32 mouse cellular contexts compared by ENCODE assay signal in the genomic region with DNA sequence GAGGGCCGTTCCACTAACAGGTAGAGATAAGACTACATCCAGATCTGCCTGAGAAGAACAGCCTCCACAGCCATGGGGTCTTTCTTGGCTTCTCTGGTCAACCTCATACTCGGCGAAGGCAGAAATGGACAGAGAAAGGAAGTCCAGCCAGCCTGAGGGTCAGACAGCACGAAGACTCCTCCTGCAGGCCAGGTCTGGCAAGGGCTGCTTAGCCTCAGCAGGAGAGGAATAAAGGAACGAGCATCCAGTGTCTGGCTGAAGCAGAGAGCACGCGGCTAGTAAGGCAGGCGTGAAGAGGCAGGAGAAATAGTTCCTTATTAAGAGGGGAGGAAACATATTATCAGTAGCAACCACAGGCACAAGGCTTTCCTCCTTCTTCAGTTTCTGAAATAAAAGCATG. TPM values are rescaled to one million over a fixed set of nuclear protein-coding genes. Genes with fewer than 3 reads are reported as not detected.
DNase-seq lines count a peak whose midpoint lies in the region; ATAC-seq and TF ChIP-seq lines count a peak whose summit lies in the region.
"Had no signal": no experiment of that assay in that cellular context is flagged by ENCODE, and none has a peak within 500 bp of the region (broad histone marks: within the 10 kb centered on the region; RNA-seq: fewer than 3 reads in every experiment).

No protein-coding gene starts in this region.

- no peaks in the 10 kb centered on the region for H3K4me1 ChIP-seq in hindbrain, postnatal 0 days (ENCODE audit: insufficient read depth, low read length)
- H3K4me1 ChIP-seq in hindbrain, embryonic 12.5 days: peaks cover 8% of the 10 kb centered on the region
- H3K4me1 ChIP-seq in CH12.LX (ENCODE audit: control insufficient read depth in 1 of 2, insufficient read depth in 2 of 2): peaks cover 3 to 18% of the 10 kb centered on the region in 2 experiments; a peak in 3 of 4 replicates
- H3K4me1 ChIP-seq: embryonic facial prominence, embryonic 12.5 days had no signal

- WGBS in hindbrain, postnatal 0 days: 68% methylated on average over 8 of the region's 8 CpGs
- 75% methylated on average over 8 of the region's 8 CpGs for WGBS in hindbrain, embryonic 12.5 days

- peak; percentile 27; the same call in 1 of the 2 replicates for TF ChIP-seq CTCF in hindbrain, postnatal 0 days (IDR thresholded peaks at IDR 0.05; ENCODE audit: low read depth)
- 0 out of 2 replicates have a peak, but pooled peaks have one; percentile 5 for TF ChIP-seq CTCF in layer of hippocampus, adult 2 months (conservative IDR thresholded peaks at IDR 0.05)
- TF ChIP-seq CTCF in CH12.LX (conservative IDR thresholded peaks at IDR 0.05 in 1 of 2, IDR thresholded peaks at IDR 0.05 in 1 of 2; ENCODE audit: low read depth in 2 of 2, low read length in 2 of 2): peak in 1 of 2 experiments; percentile 31; a peak in 2 of 4 replicates

- no peaks in the 10 kb centered on the region; the same call in 1 of the 2 replicates for H3K79me2 ChIP-seq in CH12.LX (replicated peaks; ENCODE audit: control insufficient read depth, extremely low read depth, insufficient read depth, poor library complexity, severe bottlenecking)

- ATAC-seq in hindbrain, postnatal 0 days: no peak
- ATAC-seq in hindbrain, embryonic 12.5 days (ENCODE audit: low FRiP score): no peak
- ATAC-seq: forebrain, embryonic 14.5 days; forebrain, postnatal 0 days had no signal

- H3K4me2 ChIP-seq in hindbrain, postnatal 0 days (ENCODE audit: low read depth, low read length): no peak overlapping the region
- no peak overlapping the region for H3K4me2 ChIP-seq in hindbrain, embryonic 12.5 days (replicated peaks)
- H3K4me2 ChIP-seq in CH12.LX (ENCODE audit: insufficient read depth, low read depth, poor library complexity, severe bottlenecking): no peak overlapping the region
- H3K4me2 ChIP-seq: embryonic facial prominence, embryonic 12.5 days; embryonic facial prominence, embryonic 15.5 days; heart, embryonic 11.5 days; hindbrain, embryonic 14.5 days had no signal

- H3K9ac ChIP-seq in hindbrain, postnatal 0 days (replicated peaks; ENCODE audit: low read length): no peak overlapping the region
- no peak overlapping the region for H3K9ac ChIP-seq in hindbrain, embryonic 12.5 days
- H3K9ac ChIP-seq in CH12.LX (ENCODE audit: insufficient read depth, low read depth): no peak overlapping the region
- H3K9ac ChIP-seq: embryonic facial prominence, embryonic 12.5 days; embryonic facial prominence, embryonic 15.5 days; forebrain, postnatal 0 days; hindbrain, embryonic 14.5 days had no signal

- H3K9me3 ChIP-seq in hindbrain, postnatal 0 days (ENCODE audit: low read length): no peaks in the 10 kb centered on the region
- H3K9me3 ChIP-seq in hindbrain, embryonic 12.5 days (replicated peaks): no peaks in the 10 kb centered on the region
- no peaks in the 10 kb centered on the region for H3K9me3 ChIP-seq in CH12.LX (replicated peaks; ENCODE audit: low read length)
- H3K9me3 ChIP-seq: embryonic facial prominence, embryonic 12.5 days; embryonic facial prominence, embryonic 15.5 days had no signal

- TF ChIP-seq RAD21 in CH12.LX (IDR thresholded peaks at IDR 0.05; ENCODE audit: low read depth, low read length): peak; percentile 16

- no peak overlapping the region for H3K4me3 ChIP-seq in hindbrain, postnatal 0 days (ENCODE audit: low read length)
- H3K4me3 ChIP-seq in hindbrain, embryonic 12.5 days: no peak overlapping the region
- no peak overlapping the region for H3K4me3 ChIP-seq in layer of hippocampus, adult 2 months
- no peak overlapping the region for H3K4me3 ChIP-seq in CH12.LX (replicated peaks in 1 of 3; ENCODE audit: low read depth in 2 of 3, low read length in 2 of 3, poor library complexity in 1 of 3)
- H3K4me3 ChIP-seq: embryonic facial prominence, embryonic 12.5 days; embryonic facial prominence, embryonic 15.5 days; gastrocnemius, adult 2 months had no signal

- in situ Hi-C loops in CH12.LX (cut with MboI; ENCODE audit: low pct_ligation_motif_present, low pct_unique_long_range_greater_than_20kb, low sequenced_read_pairs): no loop called here

- DNase-seq in cerebellum, postnatal 10 days: peak; percentile 61 to 71
- DNase-seq in cerebellum, adult 9-10 months: no peak
- DNase-seq in hindbrain, postnatal 0 days (ENCODE audit: low spot score): no peak
- no peak for DNase-seq in layer of hippocampus, adult 2 months (ENCODE audit: low spot score in 2 of 2)
- DNase-seq in layer of hippocampus, adult 8-10 months (ENCODE audit: low spot score in 2 of 2): no peak
- no peak for DNase-seq in CH12.LX (ENCODE audit: extremely low read depth)
- no peak for DNase-seq in adrenal gland, adult 8-10 months
- DNase-seq: adrenal gland, adult 2 months; adrenal gland, postnatal 25 days; B cell, adult 2 months; cerebellum, adult 18-20 months; forebrain, postnatal 0 days; gastrocnemius, adult 2 months; gastrocnemius, postnatal 14 days; heart, adult 11 months; kidney, adult 18-20 months had no signal

- dilution Hi-C loops in CH12.LX (cut with MboI; ENCODE audit: extremely low pct_ligation_motif_present, extremely low pct_unique_long_range_greater_than_20kb, low sequenced_read_pairs): no loop called here

- no peaks in the 10 kb centered on the region for H3K27me3 ChIP-seq in hindbrain, postnatal 0 days (ENCODE audit: insufficient read depth, low read length)
- no peaks in the 10 kb centered on the region for H3K27me3 ChIP-seq in hindbrain, embryonic 12.5 days
- H3K27me3 ChIP-seq in CH12.LX (replicated peaks): no peaks in the 10 kb centered on the region
- H3K27me3 ChIP-seq: embryonic facial prominence, embryonic 15.5 days had no signal

- no peak overlapping the region for H3K27ac ChIP-seq in hindbrain, postnatal 0 days
- H3K27ac ChIP-seq in hindbrain, embryonic 12.5 days: no peak overlapping the region
- no peak overlapping the region for H3K27ac ChIP-seq in layer of hippocampus, adult 2 months
- no peak overlapping the region for H3K27ac ChIP-seq in CH12.LX (ENCODE audit: insufficient read depth, low read depth)
- H3K27ac ChIP-seq: embryonic facial prominence, embryonic 12.5 days; embryonic facial prominence, embryonic 15.5 days; gastrocnemius, adult 2 months; hindbrain, embryonic 14.5 days had no signal

- no peaks in the 10 kb centered on the region for H3K36me3 ChIP-seq in hindbrain, postnatal 0 days (ENCODE audit: insufficient read depth, low read length)
- 0 out of 2 replicates have a peak, but pooled peaks cover 5% of the 10 kb centered on the region for H3K36me3 ChIP-seq in hindbrain, embryonic 12.5 days
- H3K36me3 ChIP-seq in CH12.LX (replicated peaks in 1 of 2; ENCODE audit: control insufficient read depth in 1 of 2, insufficient read depth in 1 of 2, low read length in 1 of 2): peaks cover 19 to 35% of the 10 kb centered on the region in 2 experiments
- H3K36me3 ChIP-seq: embryonic facial prominence, embryonic 12.5 days; embryonic facial prominence, embryonic 15.5 days had no signal

- no peak for TF ChIP-seq POLR2A in CH12.LX (IDR thresholded peaks at IDR 0.05; ENCODE audit: low read depth, low read length)

- no peak for TF ChIP-seq EP300 in CH12.LX (IDR thresholded peaks at IDR 0.05; ENCODE audit: low read length)

TF ChIP-seq in CH12.LX, 34 proteins besides CTCF, POLR2A, EP300 and RAD21:
- TF ChIP-seq SMC3 (IDR thresholded peaks at IDR 0.05; ENCODE audit: low read depth, low read length) (peak; percentile 30; the same call in 1 of the 2 replicates), MAFK (IDR thresholded peaks at IDR 0.05; ENCODE audit: insufficient replicate concordance, low read length) (no peak)

RNA-seq across cellular contexts. Expression of a gene that starts 16.2 kb away (rescaled TPM):
- 166 and 178 TPM in 2 replicates for total RNA-seq in hindbrain, postnatal 0 days (2014; rRNA removed)
- 88.3 and 99.9 TPM in 2 replicates for polyA plus RNA-seq in hindbrain, postnatal 0 days (2015; fragmentation: Nextera tagmentation; extraction: Ambion mirVana)
- 26.5 and 27.9 TPM in 2 replicates for polyA plus RNA-seq in hindbrain, embryonic 12.5 days (2016; fragmentation: Nextera tagmentation; extraction: Ambion mirVana)
- total RNA-seq in layer of hippocampus, adult 2 months (2021): 100 to 1,000 TPM in 1 of 2 experiments, 10 to 100 TPM in 1; 96.7 to 106 TPM
- total RNA-seq in layer of hippocampus, adult 8-10 months (2022): 100 to 1,000 TPM in 2 of 4 experiments, 10 to 100 TPM in 2; 88.3 to 111 (median 102) TPM
- total RNA-seq in CH12.LX (2012; rRNA removed) (36.9 and 49.9 TPM in 2 replicates), CH12.LX (2014; rRNA removed) (4.3 and 5.5 TPM in 2 replicates)
- 2.7 TPM in 2 replicates for polyA plus RNA-seq in CH12.LX (2012; ENCODE audit: insufficient read length, low read depth)
- 10 to 100 TPM in 2 of 4 experiments, 1 to 10 TPM in 2; 3.6 to 14.9 (median 8.5) TPM for total RNA-seq in adrenal gland, adult 8-10 months (2022)
- total RNA-seq: MEL had no signal

RNA-seq across cellular contexts. Expression of a gene that starts 49.2 kb away (rescaled TPM):
- total RNA-seq in hindbrain, postnatal 0 days (2014; rRNA removed): 1.7 TPM in 1 of 2 replicates, not detected in the other
- 0.43 and 0.46 TPM in 2 replicates for polyA plus RNA-seq in hindbrain, postnatal 0 days (2015; fragmentation: Nextera tagmentation; extraction: Ambion mirVana)
- polyA plus RNA-seq in hindbrain, embryonic 12.5 days (2016; fragmentation: Nextera tagmentation; extraction: Ambion mirVana): 0.57 and 0.67 TPM in 2 replicates
- under 1 TPM; 0.34 to 1.00 TPM for total RNA-seq in layer of hippocampus, adult 2 months (2021)
- total RNA-seq in layer of hippocampus, adult 8-10 months (2022): 1 to 10 TPM in 1 of 4 experiments, under 1 TPM in 2, not detected in 1; 0.31 to 1.4 (median 0.75) TPM
- total RNA-seq in CH12.LX (2012; rRNA removed): 0.13 TPM in 1 of 2 replicates, not detected in the other
- not detected in 2 replicates for total RNA-seq in CH12.LX (2014; rRNA removed)
- not detected in 2 replicates for polyA plus RNA-seq in CH12.LX (2012; ENCODE audit: insufficient read length, low read depth)
- total RNA-seq in adrenal gland, adult 8-10 months (2022): 1 to 10 TPM in 2 of 4 experiments, under 1 TPM in 1, not detected in 1; 0.91 to 3.3 (median 1.5) TPM
- total RNA-seq: common myeloid progenitor, adult 5-6 weeks; gastrocnemius, adult 2 months; gastrocnemius, postnatal 14 days; gastrocnemius, postnatal 4 days; heart, adult 8-10 months; heart, postnatal 25 days; hematopoietic stem cell, adult 5-6 weeks; MEL had no signal
- polyA plus RNA-seq: adrenal gland, adult 2 months; embryonic facial prominence, embryonic 12.5 days; forebrain, embryonic 11.5 days; forebrain, embryonic 14.5 days; heart, embryonic 11.5 days; heart, embryonic 14.5 days; heart, postnatal 0 days; intestine, embryonic 14.5 days had no signal

RNA-seq across cellular contexts. Expression of a gene that starts 53.7 kb away (rescaled TPM):
- 16.7 and 17.7 TPM in 2 replicates for total RNA-seq in hindbrain, postnatal 0 days (2014; rRNA removed)
- 25.3 TPM in 2 replicates for polyA plus RNA-seq in hindbrain, postnatal 0 days (2015; fragmentation: Nextera tagmentation; extraction: Ambion mirVana)
- 12.3 and 13.3 TPM in 2 replicates for polyA plus RNA-seq in hindbrain, embryonic 12.5 days (2016; fragmentation: Nextera tagmentation; extraction: Ambion mirVana)
- 10 to 100 TPM; 33.6 to 34.6 TPM for total RNA-seq in layer of hippocampus, adult 2 months (2021)
- 10 to 100 TPM; 30.0 to 35.7 (median 33.2) TPM for total RNA-seq in layer of hippocampus, adult 8-10 months (2022)
- total RNA-seq in CH12.LX (2012; rRNA removed): 0.59 and 0.67 TPM in 2 replicates
- total RNA-seq in CH12.LX (2014; rRNA removed): 0.07 and 0.34 TPM in 2 replicates
- 1.2 and 1.5 TPM in 2 replicates for polyA plus RNA-seq in CH12.LX (2012; ENCODE audit: insufficient read length, low read depth)
- total RNA-seq in adrenal gland, adult 8-10 months (2022): 10 to 100 TPM; 14.1 to 46.3 (median 30.9) TPM
- total RNA-seq: MEL had no signal

Comparison
In these comparisons a context has a peak if more than half of its experiments do, and no peak if none do; other contexts are left out.
1. DNase-seq: peak in cerebellum, postnatal 10 days (2 of 2); none in cerebellum, adult 9-10 months (single experiment), hindbrain, postnatal 0 days (single experiment), layer of hippocampus, adult 2 months (0 of 2), layer of hippocampus, adult 8-10 months (0 of 2), CH12.LX (single experiment) and adrenal gland, adult 8-10 months (single experiment).
2. RNA of a gene that starts 53.7 kb away (total RNA-seq): 14.1 to 46.3 TPM in adrenal gland, adult 8-10 months, 30.0 to 35.7 TPM in layer of hippocampus, adult 8-10 months, 33.6 to 34.6 TPM in layer of hippocampus, adult 2 months and 16.7 to 17.7 TPM in hindbrain, postnatal 0 days; 0.07 to 0.67 TPM in CH12.LX; every median in the first group is over 4 times any median in the second.